Mouse (Mus musculus) neutrophil, adult 59 days (primary cell): ENCODE measurements around the gene Grip2. TPM values are rescaled to one million over a fixed set of nuclear protein-coding genes. Genes with fewer than 3 reads are reported as not detected.

Experiments used
- total RNA-seq, 2 experiments: library from RNA; stranded (reverse); gene quantifications; 1 replicate in 1 of 2; 2 replicates in 1 of 2; pipeline ENCODE4 v1.2.4; 2023

The Grip2 gene
- total RNA-seq, result not detected

DNA sequence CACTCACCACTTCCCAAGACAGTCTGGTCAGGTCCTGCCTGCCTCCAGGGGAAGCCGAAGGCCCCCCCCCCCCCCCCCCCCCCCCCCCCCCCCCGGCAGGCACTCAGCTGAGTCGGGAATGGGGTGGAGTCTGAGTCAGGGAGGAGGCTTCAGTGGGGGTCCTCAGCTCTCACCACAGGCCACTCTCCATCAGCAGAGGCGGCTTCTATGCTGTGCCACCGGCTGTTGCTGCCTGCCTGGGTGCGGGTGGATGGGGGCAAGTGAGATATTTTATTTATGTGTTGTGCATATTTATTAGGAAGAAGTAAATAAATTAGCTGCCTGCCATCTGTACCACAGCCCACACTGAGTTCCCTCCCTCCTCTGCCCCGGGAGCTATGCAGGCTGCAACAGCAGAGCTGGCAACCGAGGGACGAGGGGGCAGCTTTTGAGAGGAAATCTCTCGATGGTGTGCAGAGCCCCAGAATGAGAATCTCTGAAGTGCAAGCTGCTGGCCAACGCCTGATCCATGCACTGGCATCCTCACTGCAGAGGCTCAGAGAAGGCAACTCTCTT lies at the start of gene Grip2:
Gene Grip2, minus strand, starts transcription at position 235 of the 555 bp plus-strand sequence.

Other genes starting within 250 kb of the Grip2 start
- 100 to 1,000 TPM; 229 to 242 TPM for gene Slc6a6, start 143.2 kb downstream of the Grip2 start, total RNA-seq
- gene Ccdc174, start 50.8 kb upstream of the Grip2 start, total RNA-seq, result 10 to 100 TPM; 24.1 to 30.4 TPM
- under 1 TPM; 0.64 to 0.97 TPM for gene 4930590J08Rik, start 75.6 kb upstream of the Grip2 start, total RNA-seq
- gene Fgd5, start 151.6 kb upstream of the Grip2 start, total RNA-seq, result under 1 TPM; 0.07 to 0.11 TPM